Mouse (Mus musculus) layer of hippocampus, postnatal 36 days (tissue): Measurements from ENCODE around the gene Snrnp27. TPM values are rescaled to one million over a fixed set of nuclear protein-coding genes. Genes with fewer than 3 reads are reported as not detected.

Experiments used
- total RNA-seq, 2 experiments: library from RNA; stranded (reverse); gene quantifications; 2 replicates each; pipeline ENCODE4 v1.2.3; 2021

The Snrnp27 gene
- total RNA-seq, 2 experiments from 2014 or later = 59.1 to 62.8 TPM

Other genes with a start within 250 kb of the Snrnp27 start
- gene C87436, start 246.1 kb downstream of the Snrnp27 start, total RNA-seq = 10 to 100 TPM; 16.4 to 16.5 TPM
- 100 to 1,000 TPM; 177 to 186 TPM for gene Pcbp1, start 158.2 kb downstream of the Snrnp27 start, total RNA-seq
- gene Asprv1, start 56.4 kb downstream of the Snrnp27 start, total RNA-seq = 1 to 10 TPM in 1 of 2 experiments, under 1 TPM in 1; 0.88 to 1.7 TPM
- gene Mxd1, start 15.4 kb downstream of the Snrnp27 start, total RNA-seq = 10 to 100 TPM; 20.7 to 28.7 TPM
- gene Gmcl1, start 48.9 kb upstream of the Snrnp27 start, total RNA-seq = 10 to 100 TPM; 30.0 to 30.1 TPM
- 1 to 10 TPM; 4.8 to 6.0 TPM for gene Anxa4, start 109.1 kb upstream of the Snrnp27 start, total RNA-seq
- gene Aak1, start 165.0 kb upstream of the Snrnp27 start, total RNA-seq = 100 to 1,000 TPM; 435 to 445 TPM